In genomic region chr11:70654198-70654922, GRCm38 (mm10) we compare ENCODE assay signal across 8 mouse cellular contexts. TPM values are rescaled to one million over a fixed set of nuclear protein-coding genes. Genes with fewer than 3 reads are reported as not detected.
DNase-seq lines count a peak whose midpoint lies in the region; ATAC-seq and TF ChIP-seq lines count a peak whose summit lies in the region.

Gene Pfn1 (minus strand): TSS chr11:70654644.

- peaks cover 12% of the 10 kb centered on the region; the same call in 1 of the 2 replicates for H3K4me1 ChIP-seq in kidney, adult 2 months (ENCODE audit: control insufficient read depth, insufficient read depth, low read length)
- H3K4me1 ChIP-seq in limb, embryonic 14.5 days (ENCODE audit: control insufficient read depth, insufficient read depth, low read length) = peaks cover 26% of the 10 kb centered on the region
- H3K4me1 ChIP-seq in midbrain, embryonic 16.5 days (ENCODE audit: control insufficient read depth, insufficient read depth, low read length) = peaks cover 29% of the 10 kb centered on the region

- H3K4me2 ChIP-seq in limb, embryonic 14.5 days (replicated peaks; ENCODE audit: low read depth, low read length, severe bottlenecking) = peak within 1 kb of the TSS; percentile 97
- H3K4me2 ChIP-seq in midbrain, embryonic 16.5 days (ENCODE audit: low read length) = peak within 1 kb of the TSS; percentile 83

- no peaks in the 10 kb centered on the region for H3K27me3 ChIP-seq in kidney, adult 2 months (replicated peaks; ENCODE audit: control insufficient read depth, insufficient read depth, low read length)
- H3K27me3 ChIP-seq in limb, embryonic 14.5 days (ENCODE audit: control insufficient read depth, insufficient read depth, low read length) = no peaks in the 10 kb centered on the region
- H3K27me3 ChIP-seq in midbrain, embryonic 16.5 days (ENCODE audit: control insufficient read depth, insufficient read depth, low read depth, low read length) = no peaks in the 10 kb centered on the region

- ATAC-seq in granulocyte monocyte progenitor cell, adult 5-6 weeks (replicated peaks; ENCODE audit: poor library complexity, severe bottlenecking) = peak; percentile 35
- peak; percentile 32 for ATAC-seq in limb, embryonic 14.5 days (ENCODE audit: low FRiP score, low read depth)
- ATAC-seq in midbrain, embryonic 16.5 days = peak; percentile 76

- H3K9me3 ChIP-seq in limb, embryonic 14.5 days (ENCODE audit: control insufficient read depth, low read length) = no peaks in the 10 kb centered on the region
- H3K9me3 ChIP-seq in midbrain, embryonic 16.5 days (replicated peaks; ENCODE audit: control insufficient read depth, low read length, poor library complexity, severe bottlenecking) = no peaks in the 10 kb centered on the region

- peak; percentile 81 to 83 for DNase-seq in heart, adult 18-20 months
- DNase-seq in heart, adult 11 months = no peak
- DNase-seq in embryo, embryonic 11.5 days (ENCODE audit: low read depth, low spot score) = peak; percentile 75
- DNase-seq in kidney, adult 2 months = peak; percentile 83
- peak; percentile 90 for DNase-seq in limb, embryonic 14.5 days (ENCODE audit: low spot score)
- peak; percentile 70 to 85 for DNase-seq in spleen, postnatal 10 days (ENCODE audit: low spot score in 2 of 2)

- H3K4me3 ChIP-seq in kidney, adult 2 months (ENCODE audit: insufficient read depth, low read depth, low read length) = peak within 1 kb of the TSS; percentile 100
- H3K4me3 ChIP-seq in limb, embryonic 14.5 days (replicated peaks; ENCODE audit: low read length) = peak within 1 kb of the TSS; percentile 100
- peak within 1 kb of the TSS; percentile 95 for H3K4me3 ChIP-seq in midbrain, embryonic 16.5 days (ENCODE audit: low read depth, low read length)

- H3K9ac ChIP-seq in limb, embryonic 14.5 days (ENCODE audit: low read depth, low read length, severe bottlenecking) = peak within 1 kb of the TSS; percentile 96
- peak within 1 kb of the TSS; percentile 94 for H3K9ac ChIP-seq in midbrain, embryonic 16.5 days (ENCODE audit: low read depth, low read length)

- TF ChIP-seq POLR2A in kidney, adult 2 months (IDR thresholded peaks at IDR 0.05; ENCODE audit: low read depth, low read length) = peak; percentile 82
- TF ChIP-seq POLR2A in limb, embryonic 14.5 days (IDR thresholded peaks at IDR 0.05; ENCODE audit: borderline replicate concordance, extremely low read depth, insufficient read depth, insufficient read length) = peak; percentile 88; the same call in 1 of the 2 replicates

- H3K27ac ChIP-seq in kidney, adult 2 months (ENCODE audit: insufficient read depth, low read depth, low read length) = peak within 1 kb of the TSS; percentile 100
- peak within 1 kb of the TSS; percentile 97 for H3K27ac ChIP-seq in limb, embryonic 14.5 days (replicated peaks; ENCODE audit: low read depth, low read length)
- H3K27ac ChIP-seq in midbrain, embryonic 16.5 days (ENCODE audit: low read length) = peak within 1 kb of the TSS; percentile 95

- no peak for TF ChIP-seq CTCF in kidney, adult 2 months (conservative IDR thresholded peaks at IDR 0.05; ENCODE audit: insufficient read depth, insufficient read length, low read depth, low read length)

- under 1% methylated on average over 45 of the region's 61 CpGs for WGBS in kidney, adult 2 months
- WGBS in limb, embryonic 14.5 days = under 1% methylated on average over 49 of the region's 61 CpGs
- under 1% methylated on average over 47 of the region's 61 CpGs for WGBS in midbrain, embryonic 16.5 days

- H3K36me3 ChIP-seq in kidney, adult 2 months (ENCODE audit: control insufficient read depth, insufficient read depth, low read length) = peaks cover 6% of the 10 kb centered on the region; the same call in 1 of the 2 replicates
- H3K36me3 ChIP-seq in limb, embryonic 14.5 days (ENCODE audit: control insufficient read depth, insufficient read depth, low read length) = peaks cover 38% of the 10 kb centered on the region
- H3K36me3 ChIP-seq in midbrain, embryonic 16.5 days (ENCODE audit: control insufficient read depth, insufficient read depth, low read length) = peaks cover 12% of the 10 kb centered on the region

RNA-seq across cellular contexts. Expression of gene Pfn1, which starts in this region (rescaled TPM):
- 100 to 1,000 TPM; 303 to 305 TPM for total RNA-seq in heart, adult 18-20 months (2021)
- 1,205 and 1,364 TPM in 2 replicates for total RNA-seq in granulocyte monocyte progenitor cell, adult 5-6 weeks (2014; fragmentation: Nextera tagmentation)
- 425 and 461 TPM in 2 replicates for total RNA-seq in granulocyte monocyte progenitor cell, adult 5-6 weeks (2017)
- 686 and 750 TPM in 2 replicates for polyA plus RNA-seq in kidney, adult 2 months (2012; rRNA removed)
- 946 and 1,024 TPM in 2 replicates for polyA plus RNA-seq in limb, embryonic 14.5 days (2012; rRNA removed)
- polyA plus RNA-seq in limb, embryonic 14.5 days (2014; fragmentation: Nextera tagmentation; extraction: Ambion mirVana) = 1,646 and 1,675 TPM in 2 replicates
- 617 and 632 TPM in 2 replicates for polyA plus RNA-seq in midbrain, embryonic 16.5 days (2015; fragmentation: Nextera tagmentation; extraction: Ambion mirVana)
